Mouse (Mus musculus): ENCODE data around the gene Olfr1396.

Gene Olfr1396

GRCm38 (mm10) chr11:49114774-49115173 is at the start of gene Olfr1396:
Olfr1396 (minus strand) TSS chr11:49114874.

GRCm38 (mm10) chr11:49156821-49157814 is 42.4 kb upstream of the Olfr1396 start:
- WGBS, result 78% methylated on average over 2 of the region's 2 CpGs

GRCm38 (mm10) chr11:49154077-49154476 is 39.4 kb upstream of the Olfr1396 start, which contains the start of gene Olfr1394:
Olfr1394 (plus strand) TSS chr11:49154377.
- WGBS, result 85% methylated on average over 1 of the region's 1 CpGs

- WGBS, result 91% methylated on average over 6 of the region's 6 CpGs
Observed at GRCm38 (mm10) chr11:49141974-49142373, 27.3 kb upstream of the Olfr1396 start, which contains the start of gene Olfr1395. Olfr1395 (plus strand) TSS chr11:49142274.

- 60% methylated on average over 2 of the region's 2 CpGs for WGBS
Observed at GRCm38 (mm10) chr11:49124169-49124568, 9.5 kb upstream of the Olfr1396 start.

GRCm38 (mm10) chr11:49119635-49120034 is 5.0 kb upstream of the Olfr1396 start:
- 80% methylated on average over 3 of the region's 3 CpGs for WGBS

GRCm38 (mm10) chr11:49114158-49114557 is 516 bp downstream of the Olfr1396 start:
- 58% methylated on average over 2 of the region's 2 CpGs for WGBS

GRCm38 (mm10) chr11:49112624-49113219 is 2.0 kb downstream of the Olfr1396 start:
- 65% methylated on average over 6 of the region's 6 CpGs for WGBS

- WGBS, result 37% methylated on average over 1 of the region's 1 CpGs
Observed at GRCm38 (mm10) chr11:49111000-49111399, 3.7 kb downstream of the Olfr1396 start.

- WGBS, result 59% methylated on average over 1 of the region's 1 CpGs
Observed at GRCm38 (mm10) chr11:49108833-49109232, 5.8 kb downstream of the Olfr1396 start.

GRCm38 (mm10) chr11:49107650-49108537 is 6.8 kb downstream of the Olfr1396 start:
- WGBS, result 78% methylated on average over 10 of the region's 10 CpGs

- WGBS, result 81% methylated on average over 1 of the region's 1 CpGs
Observed at GRCm38 (mm10) chr11:49105752-49106151, 8.9 kb downstream of the Olfr1396 start.

- WGBS, result 16% methylated on average over 8 of the region's 8 CpGs
Observed at GRCm38 (mm10) chr11:49103047-49103693, 11.5 kb downstream of the Olfr1396 start.

GRCm38 (mm10) chr11:49101500-49101899 is 13.2 kb downstream of the Olfr1396 start:
- WGBS, result 65% methylated on average over 5 of the region's 5 CpGs

- WGBS, result 89% methylated on average over 3 of the region's 3 CpGs
Observed at GRCm38 (mm10) chr11:49100409-49100808, 14.3 kb downstream of the Olfr1396 start.

GRCm38 (mm10) chr11:49095367-49095766 is 19.3 kb downstream of the Olfr1396 start:
- whole genome bisulfite sequencing, result 78% methylated on average over 4 of the region's 4 CpGs

GRCm38 (mm10) chr11:49093861-49094660 is 20.6 kb downstream of the Olfr1396 start:
- 90% methylated on average over 6 of the region's 6 CpGs for WGBS

- WGBS, result 83% methylated on average over 2 of the region's 2 CpGs
Observed at GRCm38 (mm10) chr11:49092786-49093185, 21.9 kb downstream of the Olfr1396 start.

- WGBS, result 100% methylated on average over 1 of the region's 1 CpGs
Observed at GRCm38 (mm10) chr11:49092053-49092586, 22.6 kb downstream of the Olfr1396 start.

GRCm38 (mm10) chr11:49091171-49091570 is 23.5 kb downstream of the Olfr1396 start:
- 77% methylated on average over 4 of the region's 4 CpGs for WGBS

Data from cerebral cortex, adult 2 months (tissue).